Mouse (Mus musculus) erythroblast, embryonic 14.5 days (primary cell): ENCODE results near the gene Vmn1r211.

ENCODE experiments used
- GATA1 ChIP-seq: IDR thresholded peaks from 2 replicates; pipeline ENCODE4 v1.6.1; 2012; ENCODE audit warnings: low read length, inconsistent platforms, mixed read lengths
- TAL1 ChIP-seq: IDR thresholded peaks from 3 replicates; pipeline ENCODE4 v1.6.1; 2012; ENCODE audit warnings: low read length, inconsistent platforms, mixed read lengths

DNA sequence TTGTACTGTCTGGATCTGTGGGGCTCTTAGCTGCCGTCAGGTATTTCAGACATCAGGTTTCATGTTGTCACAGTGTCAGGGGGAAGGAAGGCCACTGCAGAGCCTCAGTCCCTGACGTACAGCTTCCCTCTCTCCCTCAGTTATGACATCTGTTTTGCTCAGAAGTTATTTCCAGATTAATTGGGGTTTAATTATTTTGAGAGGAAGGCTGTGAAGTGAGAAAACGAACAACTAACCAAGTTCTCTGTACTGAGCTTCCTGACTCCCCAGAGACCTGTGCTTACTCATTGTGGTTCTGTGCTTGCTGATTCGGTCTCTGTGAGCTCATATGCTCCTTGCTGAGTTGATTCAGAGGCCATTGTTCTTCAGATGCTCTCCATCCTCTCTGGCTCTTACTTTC lies 26.1 kb downstream of the Vmn1r211 start, which contains the start of gene Vmn1r210:
- TF ChIP-seq GATA1 (no peak), TAL1 (no peak)
